Mouse (Mus musculus): ENCODE measurements around the gene Tecr.

DNA sequence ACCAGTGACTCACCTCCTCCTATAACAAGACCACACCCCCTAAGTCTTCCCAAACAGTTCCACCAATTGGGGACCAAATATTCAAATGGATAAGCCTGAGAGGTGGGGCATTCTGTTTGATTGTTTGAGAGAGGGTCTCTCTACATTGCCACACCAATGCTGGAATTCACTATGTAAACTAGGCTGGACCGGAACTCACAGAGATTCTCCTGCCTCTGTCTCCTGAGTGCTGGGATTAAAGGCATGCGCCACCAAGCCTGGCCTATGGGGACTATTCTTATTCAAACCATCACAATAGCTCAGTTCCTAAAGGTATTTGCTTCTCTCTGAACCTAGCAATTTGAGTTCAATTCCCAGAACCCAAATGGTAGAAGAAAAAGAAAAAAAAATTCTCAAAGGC is 10.8 kb upstream of the Tecr start:
- TF ChIP-seq POLR2A (IDR thresholded peaks at IDR 0.05; ENCODE audit: insufficient read depth, low read depth, low read length) (no peak), CTCF (IDR thresholded peaks at IDR 0.05; ENCODE audit: insufficient read depth, low read depth, low read length) (no peak)

Measured in olfactory bulb, adult 2 months (tissue).